Mouse (Mus musculus) ES-E14 (cell line): ENCODE measurements around the gene Alg13.

ENCODE experiments used
- CHD2 ChIP-seq: IDR thresholded peaks from 2 replicates; pipeline ENCODE4 v1.6.1; 2014; ENCODE audit warnings: mild to moderate bottlenecking, low read depth, low read length, inconsistent platforms
- HCFC1 ChIP-seq: IDR thresholded peaks from 2 replicates; pipeline ENCODE4 v1.6.1; 2012; ENCODE audit warnings: low read length, inconsistent platforms, borderline replicate concordance; ENCODE audit not compliant: insufficient read depth
- MAFK ChIP-seq: IDR thresholded peaks from 2 replicates; pipeline ENCODE4 v1.6.1; 2014; ENCODE audit warnings: mild to moderate bottlenecking, low read depth, low read length, inconsistent platforms; ENCODE audit not compliant: insufficient read depth

DNA sequence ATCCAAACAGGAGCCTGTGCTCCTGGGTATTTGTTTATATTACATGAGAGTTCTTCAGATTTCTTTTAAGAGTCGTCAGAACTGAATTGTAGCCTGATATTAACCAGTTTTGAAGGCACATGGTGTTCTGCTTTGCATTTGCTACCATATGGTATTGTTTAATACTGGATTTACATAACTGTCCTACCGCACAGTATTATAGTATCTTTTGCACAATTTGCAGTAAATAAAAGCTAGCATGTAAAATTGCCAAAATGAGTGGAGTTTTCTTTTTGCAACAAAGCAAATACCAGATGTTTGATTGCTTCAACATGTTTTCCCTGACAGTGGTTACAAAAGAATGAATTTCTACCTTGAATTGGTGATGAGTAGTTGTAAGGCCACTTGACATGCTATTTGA, 56.6 kb downstream of the Alg13 start:
- TF ChIP-seq CHD2, result no peak
- TF ChIP-seq HCFC1, result no peak
- TF ChIP-seq MAFK, result no peak
